Mouse (Mus musculus) limb, embryonic 13.5 days (tissue): ENCODE measurements around the gene Rbpms2. TPM values are rescaled to one million over a fixed set of nuclear protein-coding genes. Genes with fewer than 3 reads are reported as not detected.
"Not testable (repeated sequence)": the region's sequence is repeated elsewhere in the genome, so short reads cannot be mapped to it uniquely, and the experiment has no call there.

Source experiments
- ATAC-seq: fragments of 200-750 bp; cut with Nextera tagmentation; 2 replicates; pipeline ENCODE4 v1.8.0; 2017; ENCODE audit warnings: low read depth, moderate number of reproducible peaks, moderate TSS enrichment; ENCODE audit not compliant: low FRiP score
- H3K27ac ChIP-seq: fragments of 300-500 bp; sonication (generic); 2 replicates; pipeline ENCODE4 v1.5.1; 2015; ENCODE audit warnings: inconsistent platforms, mild to moderate bottlenecking, moderate library complexity
- H3K27me3 ChIP-seq: fragments of 300-500 bp; sonication (generic); 2 replicates; pipeline ENCODE4 v1.6.1; 2015; ENCODE audit warnings: mild to moderate bottlenecking, inconsistent platforms
- H3K36me3 ChIP-seq: fragments of 300-500 bp; sonication (generic); 2 replicates; pipeline ENCODE4 v1.6.1; 2015; ENCODE audit warnings: inconsistent platforms, mild to moderate bottlenecking, moderate library complexity
- H3K4me1 ChIP-seq: fragments of 300-500 bp; sonication (generic); 2 replicates; pipeline ENCODE4 v1.6.1; 2015; ENCODE audit warnings: inconsistent platforms
- H3K4me2 ChIP-seq: fragments of 300-500 bp; sonication (generic); replicated peaks from 2 replicates; pipeline ENCODE4 v1.6.1; 2015; ENCODE audit warnings: inconsistent platforms, mild to moderate bottlenecking, moderate library complexity
- H3K4me3 ChIP-seq: fragments of 300-500 bp; sonication (generic); 2 replicates; pipeline ENCODE4 v1.5.1; 2015; ENCODE audit warnings: moderate library complexity, mild to moderate bottlenecking, inconsistent platforms
- H3K9ac ChIP-seq: fragments of 300-500 bp; sonication (generic); 2 replicates; pipeline ENCODE4 v1.6.1; 2015; ENCODE audit warnings: mild to moderate bottlenecking, inconsistent platforms
- H3K9me3 ChIP-seq: fragments of 300-500 bp; sonication (generic); 2 replicates; pipeline ENCODE4 v1.6.1; 2016; ENCODE audit warnings: inconsistent platforms
- WGBS: fragments of 180-500 bp; shearing (Covaris S2); methylation state at CpG from one replicate; pipeline ENCODE4 v1.1.7; 2015; 5-methylcytosine and 5-hydroxymethylcytosine counted together
- polyA plus RNA-seq: library from polyadenylated mRNA; unstranded; fragments of >200 nt; fragmentation: Nextera tagmentation; extraction: Ambion mirVana; gene quantifications from 2 replicates; pipeline ENCODE4 v1.2.1, GENCODE M21; 2015

The Rbpms2 gene
- polyA plus RNA-seq, 1 experiment from 2014 or later, result 16.1 TPM

DNA sequence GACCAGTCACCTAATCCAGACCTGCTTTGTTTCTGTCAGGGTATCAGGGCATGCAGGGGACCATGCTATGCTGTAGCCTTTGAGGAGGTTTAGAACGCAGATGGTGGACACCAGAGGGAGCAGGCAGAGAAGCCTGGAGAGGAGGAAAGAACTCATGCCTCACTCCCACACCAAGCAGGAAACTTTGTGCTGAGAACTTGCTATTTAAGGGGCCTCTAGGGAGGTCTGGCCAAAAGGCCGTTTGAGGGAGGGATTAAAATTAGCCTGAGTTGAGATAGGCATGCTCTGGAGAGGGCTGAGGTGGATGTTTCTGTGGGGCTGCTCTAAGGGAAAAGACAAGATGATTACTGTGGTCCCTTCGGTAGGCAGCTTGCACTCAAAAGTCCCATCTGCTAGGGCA is 16.5 kb downstream of the Rbpms2 start:
- H3K4me3 ChIP-seq, result no peak overlapping the region
- H3K27me3 ChIP-seq, result no peaks in the 10 kb centered on the region
- peak overlapping the region; percentile 6; the same call in 1 of the 2 replicates for H3K27ac ChIP-seq
- ATAC-seq, result no peak
- H3K9me3 ChIP-seq, result no peaks in the 10 kb centered on the region
- peaks cover 18% of the 10 kb centered on the region for H3K4me1 ChIP-seq
- no peaks in the 10 kb centered on the region for H3K36me3 ChIP-seq
- 36% methylated on average over 3 of the region's 3 CpGs for WGBS
- H3K4me2 ChIP-seq, result no peak overlapping the region
- no peak overlapping the region for H3K9ac ChIP-seq

DNA sequence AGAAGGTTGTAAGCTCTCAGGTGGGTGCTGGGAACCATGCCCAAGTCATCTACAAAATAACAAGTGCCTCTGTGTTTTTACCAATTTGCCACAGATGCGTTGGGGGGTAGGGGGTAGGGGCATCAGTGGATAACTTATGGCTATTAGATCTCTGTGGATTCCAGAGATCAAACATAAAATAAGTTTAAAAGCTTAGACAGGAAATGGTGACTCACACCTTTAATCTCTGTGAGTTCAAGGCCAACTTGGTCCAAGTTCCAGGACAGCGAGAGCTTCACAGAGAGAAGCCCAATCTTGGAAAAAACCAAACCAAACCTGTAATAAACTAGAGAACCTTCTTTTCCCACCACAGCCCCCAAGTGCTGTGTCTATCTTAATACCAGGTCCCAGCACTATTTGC is 17.3 kb downstream of the Rbpms2 start:
- H3K9me3 ChIP-seq, result no peaks in the 10 kb centered on the region
- 79% methylated on average over 2 of the region's 2 CpGs for WGBS
- no peak overlapping the region for H3K27ac ChIP-seq
- H3K4me3 ChIP-seq, result no peak overlapping the region
- ATAC-seq, result no peak
- no peak overlapping the region for H3K9ac ChIP-seq
- H3K4me1 ChIP-seq, result peaks cover 10% of the 10 kb centered on the region
- H3K27me3 ChIP-seq, result no peaks in the 10 kb centered on the region
- no peak overlapping the region for H3K4me2 ChIP-seq
- H3K36me3 ChIP-seq, result no peaks in the 10 kb centered on the region

DNA sequence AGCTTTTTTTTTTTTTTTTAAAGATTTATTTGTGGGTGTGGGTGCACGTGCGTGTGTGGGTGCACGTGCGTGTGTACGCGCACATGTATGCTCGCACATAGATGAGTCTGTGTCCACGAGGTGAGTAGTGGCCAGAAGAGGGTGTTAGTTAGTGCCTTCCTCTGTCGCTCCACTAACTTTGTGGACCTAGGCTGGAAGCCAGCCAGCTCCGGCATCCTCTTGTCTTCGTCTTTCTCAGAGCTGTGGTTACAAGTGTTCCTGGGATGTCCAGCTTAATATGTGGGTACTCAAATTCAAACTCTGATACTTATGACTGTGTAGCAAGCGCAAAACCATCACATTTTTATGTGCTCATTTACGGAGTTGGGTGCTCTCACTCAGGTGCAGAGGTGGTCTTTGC is 19.3 kb downstream of the Rbpms2 start:
- Histone ChIP-seq H3K4me2 (no peak overlapping the region), H3K36me3 (no peaks in the 10 kb centered on the region), H3K27ac (no peak overlapping the region), H3K4me3 (no peak overlapping the region), H3K9ac (no peak overlapping the region), H3K27me3 (no peaks in the 10 kb centered on the region), H3K9me3 (no peaks in the 10 kb centered on the region), H3K4me1 (peaks cover 7% of the 10 kb centered on the region)
- no peak for ATAC-seq
- whole genome bisulfite sequencing, result 92% methylated on average over 13 of the region's 13 CpGs

DNA sequence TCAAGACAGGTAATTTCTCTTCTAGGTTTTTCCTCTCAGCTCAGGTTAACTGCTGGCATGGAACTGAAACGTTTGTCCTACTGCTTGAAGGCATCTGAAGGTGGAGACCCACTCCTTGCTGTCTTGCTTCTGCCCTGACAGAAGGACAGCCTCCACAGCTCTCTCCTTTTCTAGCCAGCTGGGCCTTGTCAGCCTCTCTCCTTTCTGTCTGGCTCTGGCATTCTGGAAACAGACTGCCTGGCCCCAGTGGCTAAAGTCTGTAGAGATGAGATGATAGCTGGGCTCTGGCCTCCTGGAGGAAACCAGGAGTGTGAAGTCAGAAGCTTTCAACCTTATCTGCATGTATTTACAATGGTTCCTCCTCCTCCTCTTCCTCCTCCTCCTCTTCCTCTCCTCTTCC is 20.5 kb downstream of the Rbpms2 start:
- Histone ChIP-seq H3K4me2 (no peak overlapping the region), H3K9ac (no peak overlapping the region), H3K36me3 (no peaks in the 10 kb centered on the region), H3K27ac (no peak overlapping the region), H3K4me3 (no peak overlapping the region), H3K9me3 (no peaks in the 10 kb centered on the region), H3K4me1 (peaks cover 7% of the 10 kb centered on the region), H3K27me3 (no peaks in the 10 kb centered on the region)
- no peak for ATAC-seq
- 41% methylated on average over 1 of the region's 1 CpGs for WGBS

DNA sequence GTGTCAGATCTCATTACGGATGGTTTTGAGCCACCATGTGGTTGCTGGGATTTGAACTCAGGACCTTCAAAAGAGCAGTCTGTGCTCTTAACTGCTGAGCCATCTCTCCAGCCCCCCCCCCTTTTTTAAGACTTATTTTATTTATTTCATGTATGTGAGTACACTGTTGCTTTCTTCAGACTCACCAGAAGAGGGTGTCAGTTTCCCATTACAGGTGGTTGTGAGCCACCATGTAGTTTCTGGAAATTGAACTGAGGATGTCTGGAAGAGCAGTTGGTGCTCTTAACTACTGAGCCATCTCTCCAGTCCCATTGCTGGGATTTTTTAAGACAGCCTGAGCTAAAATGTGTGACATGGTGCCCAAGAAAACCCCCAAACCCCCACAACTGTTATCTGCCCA is 22.5 kb downstream of the Rbpms2 start:
- H3K27ac ChIP-seq, H3K27me3 ChIP-seq, H3K4me3 ChIP-seq, H3K4me2 ChIP-seq, H3K4me1 ChIP-seq, H3K9me3 ChIP-seq, H3K36me3 ChIP-seq, H3K9ac ChIP-seq, ATAC-seq: not testable (repeated sequence)
- WGBS, result 93% methylated on average over 1 of the region's 1 CpGs

DNA sequence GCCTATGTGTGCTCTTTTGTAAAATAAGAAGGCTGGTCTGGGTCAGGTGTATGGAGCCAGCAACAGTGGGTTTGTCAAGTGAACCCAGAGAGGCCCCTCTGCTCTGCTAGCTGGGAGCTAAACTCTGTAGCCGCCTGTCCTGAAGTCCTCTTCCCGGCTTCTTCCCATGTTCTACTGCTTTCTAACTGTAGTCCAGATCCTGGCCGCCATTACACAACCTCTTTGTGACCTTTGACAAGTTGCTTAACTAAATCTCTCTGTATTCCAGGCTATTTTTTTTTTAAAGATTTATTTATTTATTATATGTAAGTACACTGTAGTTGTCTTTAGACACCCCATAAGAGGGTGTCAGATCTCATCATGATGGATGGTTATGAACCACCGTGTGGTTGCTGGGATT is 24.3 kb downstream of the Rbpms2 start:
- Histone ChIP-seq H3K4me3 (no peak overlapping the region), H3K27me3 (no peaks in the 10 kb centered on the region), H3K27ac (no peak overlapping the region), H3K4me2 (no peak overlapping the region), H3K9ac (no peak overlapping the region), H3K9me3 (no peaks in the 10 kb centered on the region), H3K36me3 (no peaks in the 10 kb centered on the region), H3K4me1 (no peaks in the 10 kb centered on the region)
- ATAC-seq, result no peak
- WGBS, result 89% methylated on average over 4 of the region's 4 CpGs

DNA sequence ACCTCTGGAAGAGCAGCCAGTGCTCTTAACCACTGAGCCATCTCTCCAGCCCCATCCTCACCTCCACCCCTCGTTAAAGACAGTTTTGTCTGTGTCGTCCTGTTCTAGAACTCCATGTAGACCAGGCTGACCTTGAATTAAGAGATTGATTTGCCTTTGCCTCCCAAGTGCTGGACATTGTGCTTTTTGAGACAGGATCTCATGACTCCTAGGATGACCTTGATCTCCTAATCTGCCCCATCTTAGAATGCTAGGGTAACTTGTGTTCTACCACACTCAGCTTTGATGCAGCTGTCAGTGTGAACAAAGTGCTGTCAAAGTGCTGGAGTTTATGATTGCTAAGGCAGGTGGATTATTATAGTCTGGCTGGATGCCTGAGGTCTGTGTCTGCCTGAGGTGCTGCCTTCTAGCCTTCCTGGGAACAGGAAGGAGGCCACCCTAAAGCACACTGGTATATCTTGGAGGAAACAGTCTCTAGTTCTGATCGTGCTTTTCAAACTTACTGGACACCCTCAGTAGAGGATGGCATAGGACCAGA is 25.3 kb downstream of the Rbpms2 start:
- H3K4me2 ChIP-seq, result no peak overlapping the region
- H3K9me3 ChIP-seq, result no peaks in the 10 kb centered on the region
- H3K4me1 ChIP-seq, result peaks cover 3% of the 10 kb centered on the region; the same call in 1 of the 2 replicates
- no peak for ATAC-seq
- 85% methylated on average over 3 of the region's 3 CpGs for WGBS
- no peak overlapping the region for H3K27ac ChIP-seq
- no peak overlapping the region for H3K9ac ChIP-seq
- no peaks in the 10 kb centered on the region for H3K36me3 ChIP-seq
- H3K27me3 ChIP-seq, result no peaks in the 10 kb centered on the region
- no peak overlapping the region for H3K4me3 ChIP-seq

DNA sequence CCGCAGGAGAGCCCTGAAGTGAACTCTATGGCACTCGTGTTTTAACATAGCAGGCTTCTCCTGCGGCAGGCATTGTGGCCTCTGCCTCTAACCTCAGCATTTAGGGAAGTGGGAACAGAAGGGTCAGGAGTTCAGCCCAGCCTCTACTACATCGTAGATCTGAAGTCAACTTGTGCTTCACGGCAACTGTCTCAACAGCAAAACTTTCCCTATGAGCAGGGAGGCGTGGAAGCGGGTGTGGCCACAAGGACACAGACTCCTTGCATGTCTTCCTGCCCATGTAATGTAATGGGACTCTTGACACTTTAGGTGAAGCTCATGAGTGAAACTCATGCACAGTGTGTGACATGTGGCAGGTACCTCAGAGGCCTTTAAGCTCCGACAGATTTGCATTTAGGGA is 26.1 kb downstream of the Rbpms2 start:
- no peak for ATAC-seq
- no peaks in the 10 kb centered on the region for H3K36me3 ChIP-seq
- H3K4me2 ChIP-seq, result no peak overlapping the region
- H3K4me1 ChIP-seq, result peaks cover 5% of the 10 kb centered on the region; the same call in 1 of the 2 replicates
- H3K4me3 ChIP-seq, result no peak overlapping the region
- H3K27ac ChIP-seq, result no peak overlapping the region
- H3K9me3 ChIP-seq, result no peaks in the 10 kb centered on the region
- no peak overlapping the region for H3K9ac ChIP-seq
- no peaks in the 10 kb centered on the region for H3K27me3 ChIP-seq
- WGBS, result 89% methylated on average over 8 of the region's 8 CpGs

DNA sequence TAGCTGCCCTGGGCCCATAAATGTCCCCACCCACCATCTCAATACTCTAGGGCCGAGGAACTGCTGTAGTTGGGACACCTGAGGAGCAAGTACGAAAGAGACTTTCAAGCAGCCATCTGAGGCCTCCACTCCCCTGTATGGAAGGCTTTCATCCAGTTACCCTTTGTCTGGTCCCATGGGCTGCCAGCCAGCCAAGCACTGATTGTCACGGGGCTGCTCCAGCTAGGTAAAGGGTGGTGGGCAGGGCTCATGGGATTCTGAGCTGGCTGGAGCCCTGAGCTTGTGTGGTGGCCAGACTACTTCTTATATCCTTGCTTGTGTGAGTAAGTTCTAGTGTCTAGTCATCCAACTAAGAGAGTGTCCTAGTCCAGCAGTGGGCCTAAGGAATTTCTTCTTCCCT is 27.8 kb downstream of the Rbpms2 start:
- no peaks in the 10 kb centered on the region for H3K36me3 ChIP-seq
- H3K9me3 ChIP-seq, result no peaks in the 10 kb centered on the region
- no peak overlapping the region for H3K9ac ChIP-seq
- ATAC-seq, result no peak
- H3K27me3 ChIP-seq, result no peaks in the 10 kb centered on the region
- H3K4me2 ChIP-seq, result no peak overlapping the region
- no peak overlapping the region for H3K4me3 ChIP-seq
- H3K4me1 ChIP-seq, result peaks cover 5% of the 10 kb centered on the region; the same call in 1 of the 2 replicates
- WGBS, result 90% methylated on average over 3 of the region's 3 CpGs
- no peak overlapping the region for H3K27ac ChIP-seq

DNA sequence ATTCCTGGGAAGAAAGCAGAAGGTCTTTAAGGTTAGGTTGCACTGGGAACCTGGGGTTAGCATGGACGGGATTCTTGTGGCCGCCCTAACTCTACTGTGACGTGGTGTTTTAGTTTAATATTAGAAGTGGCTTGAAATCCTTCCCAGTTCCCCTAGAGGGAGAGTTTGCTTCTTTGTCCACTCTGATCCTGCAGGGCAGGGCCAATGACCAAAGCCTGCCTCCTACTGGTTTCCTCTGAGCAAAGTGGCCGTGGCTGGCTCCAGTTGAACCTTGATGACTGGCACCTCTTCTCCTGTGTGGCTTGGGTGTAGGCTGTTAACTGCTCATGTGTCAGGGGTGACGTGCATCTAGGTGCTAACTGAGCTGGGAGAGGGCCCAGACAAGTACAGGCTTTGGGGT is 31.6 kb downstream of the Rbpms2 start:
- Histone ChIP-seq H3K27me3 (no peaks in the 10 kb centered on the region), H3K27ac (no peak overlapping the region), H3K9ac (no peak overlapping the region), H3K4me2 (no peak overlapping the region), H3K4me3 (no peak overlapping the region), H3K9me3 (no peaks in the 10 kb centered on the region), H3K36me3 (no peaks in the 10 kb centered on the region), H3K4me1 (peaks cover 5% of the 10 kb centered on the region; the same call in 1 of the 2 replicates)
- ATAC-seq, result no peak
- WGBS, result 62% methylated on average over 5 of the region's 5 CpGs

DNA sequence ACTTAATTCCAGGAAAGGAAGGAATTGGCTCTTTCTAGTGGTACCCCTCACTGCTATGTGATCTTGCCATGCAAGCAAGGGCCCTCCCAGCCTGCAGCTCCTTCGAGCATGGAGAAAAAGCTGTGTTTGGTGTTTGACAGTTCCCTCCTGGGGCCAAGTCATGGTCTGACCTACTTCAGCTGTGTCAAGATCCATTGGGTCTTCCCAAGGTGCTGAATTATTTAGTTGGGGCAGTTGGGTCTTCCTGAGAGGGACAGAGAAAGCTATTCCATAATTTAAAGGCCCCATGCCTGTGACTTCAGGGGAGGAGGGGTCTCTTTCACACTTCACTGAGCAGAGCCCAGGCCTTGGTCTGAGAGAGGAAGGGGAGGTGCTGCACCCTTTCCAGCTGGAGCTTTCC is 32.0 kb downstream of the Rbpms2 start:
- Histone ChIP-seq H3K27ac (no peak overlapping the region), H3K27me3 (no peaks in the 10 kb centered on the region), H3K4me2 (no peak overlapping the region), H3K9ac (no peak overlapping the region), H3K4me3 (no peak overlapping the region), H3K36me3 (no peaks in the 10 kb centered on the region), H3K4me1 (peaks cover 5% of the 10 kb centered on the region; the same call in 1 of the 2 replicates), H3K9me3 (no peaks in the 10 kb centered on the region)
- ATAC-seq, result no peak
- WGBS, result 64% methylated on average over 1 of the region's 1 CpGs

DNA sequence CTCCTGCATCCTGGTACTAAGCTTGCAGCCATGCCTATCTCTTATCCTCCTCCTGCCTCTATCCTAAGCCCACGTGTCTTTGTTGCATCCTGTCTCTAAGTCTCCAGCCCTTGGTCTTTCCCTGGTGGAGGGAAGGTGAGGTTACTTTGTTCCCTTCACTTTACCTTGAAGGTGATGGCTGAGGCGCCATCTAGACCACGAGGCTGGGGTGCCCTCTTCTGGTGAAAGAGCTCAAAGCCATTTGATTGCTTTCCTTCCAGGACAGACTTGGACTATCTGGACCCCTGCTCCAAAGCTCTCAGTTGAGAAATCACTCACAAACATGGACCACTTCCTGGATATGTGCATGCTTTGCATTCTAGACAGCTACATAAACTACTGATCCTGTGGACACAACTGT is 34.7 kb downstream of the Rbpms2 start:
- 1% methylated on average over 3 of the region's 3 CpGs for WGBS
- ATAC-seq, result peak; percentile 44; the same call in 1 of the 2 replicates
- no peaks in the 10 kb centered on the region for H3K9me3 ChIP-seq

DNA sequence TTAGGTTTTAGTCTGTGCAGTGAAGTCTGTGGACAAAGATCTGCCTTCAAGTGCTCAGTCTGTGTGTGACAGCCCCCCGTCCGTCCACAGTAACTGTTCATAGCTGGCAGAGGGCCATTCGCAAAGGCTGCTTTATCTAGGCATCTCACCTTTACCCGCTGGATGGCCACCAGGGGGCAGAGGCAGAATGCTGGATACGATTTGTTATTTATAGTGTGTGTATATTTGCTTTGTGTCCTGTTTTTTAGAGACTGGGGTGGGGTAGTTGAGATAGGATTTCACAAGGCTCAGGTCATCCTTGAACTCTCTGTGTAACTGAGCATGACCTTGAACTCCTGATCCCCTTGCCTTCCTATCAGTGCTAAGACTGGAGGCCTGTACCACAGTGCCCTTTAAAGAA is 36.6 kb downstream of the Rbpms2 start:
- WGBS, result 17% methylated on average over 5 of the region's 5 CpGs
- H3K27me3 ChIP-seq, result no peaks in the 10 kb centered on the region
- no peaks in the 10 kb centered on the region for H3K4me1 ChIP-seq
- H3K9ac ChIP-seq, result no peak overlapping the region
- H3K4me3 ChIP-seq, result no peak overlapping the region
- no peaks in the 10 kb centered on the region for H3K36me3 ChIP-seq
- no peak for ATAC-seq
- H3K9me3 ChIP-seq, result no peaks in the 10 kb centered on the region
- H3K27ac ChIP-seq, result no peak overlapping the region
- H3K4me2 ChIP-seq, result no peak overlapping the region

More for the DNA sequence above, 34.7 kb downstream of the Rbpms2 start:
- H3K4me1 ChIP-seq, result peaks cover 5% of the 10 kb centered on the region; the same call in 1 of the 2 replicates
- H3K27ac ChIP-seq, result no peak overlapping the region
- no peak overlapping the region for H3K4me3 ChIP-seq
- no peak overlapping the region for H3K9ac ChIP-seq
- H3K4me2 ChIP-seq, result no peak overlapping the region
- H3K27me3 ChIP-seq, result no peaks in the 10 kb centered on the region
- no peaks in the 10 kb centered on the region for H3K36me3 ChIP-seq
